Mouse (Mus musculus) embryonic facial prominence, embryonic 12.5 days (tissue): ENCODE measurements around the gene Yae1d1. TPM values are rescaled to one million over a fixed set of nuclear protein-coding genes. Genes with fewer than 3 reads are reported as not detected.
A peak's percentile ranks its signal among the peaks of the same experiment; 100 is the strongest.
"Not testable (repeated sequence)": the region's sequence is repeated elsewhere in the genome, so short reads cannot be mapped to it uniquely, and the experiment has no call there.

Experiments
- ATAC-seq: fragments of 200-750 bp; cut with Nextera tagmentation; 2 replicates; pipeline ENCODE4 v1.8.0; 2017; ENCODE audit not compliant: insufficient number of reproducible peaks, insufficient read depth, low FRiP score, low TSS enrichment
- H3K27ac ChIP-seq: fragments of 300-500 bp; sonication (generic); 2 replicates; pipeline ENCODE4 v1.5.1; 2016; ENCODE audit warnings: mild to moderate bottlenecking
- H3K27me3 ChIP-seq: fragments of 300-500 bp; sonication (generic); 2 replicates; pipeline ENCODE4 v1.6.1; 2016; ENCODE audit warnings: mild to moderate bottlenecking, moderate library complexity
- H3K36me3 ChIP-seq: fragments of 300-500 bp; sonication (generic); 2 replicates; pipeline ENCODE4 v1.6.1; 2016; ENCODE audit warnings: mild to moderate bottlenecking
- H3K4me1 ChIP-seq: fragments of 300-500 bp; sonication (generic); 2 replicates; pipeline ENCODE4 v1.6.1; 2016
- H3K4me2 ChIP-seq: fragments of 300-500 bp; sonication (generic); replicated peaks from 2 replicates; pipeline ENCODE4 v1.6.1; 2016; ENCODE audit warnings: mild to moderate bottlenecking, moderate library complexity
- H3K4me3 ChIP-seq: fragments of 300-500 bp; sonication (generic); 2 replicates; pipeline ENCODE4 v1.5.1; 2016; ENCODE audit warnings: mild to moderate bottlenecking
- H3K9ac ChIP-seq: fragments of 300-500 bp; sonication (generic); 2 replicates; pipeline ENCODE4 v1.6.1; 2016; ENCODE audit warnings: mild to moderate bottlenecking, moderate library complexity
- H3K9me3 ChIP-seq: fragments of 300-500 bp; sonication (generic); 2 replicates; pipeline ENCODE4 v1.6.1; 2016; ENCODE audit warnings: mild to moderate bottlenecking, moderate library complexity
- WGBS: fragments of 180-500 bp; shearing (Covaris S2); methylation state at CpG from one replicate; pipeline ENCODE4 v1.1.7; 2016; 5-methylcytosine and 5-hydroxymethylcytosine counted together
- polyA plus RNA-seq: library from polyadenylated mRNA; unstranded; fragments of >200 nt; fragmentation: Nextera tagmentation; extraction: Ambion mirVana; gene quantifications from 2 replicates; pipeline ENCODE4 v1.2.1, GENCODE M21; 2016

Gene Yae1d1
- polyA plus RNA-seq, 1 experiment from 2014 or later = 82.4 TPM

- H3K4me3 ChIP-seq = no peak overlapping the region
- no peak for ATAC-seq
- H3K27ac ChIP-seq = no peak overlapping the region
- H3K9me3 ChIP-seq = no peaks in the 10 kb centered on the region
- no peaks in the 10 kb centered on the region for H3K36me3 ChIP-seq
- H3K27me3 ChIP-seq = no peaks in the 10 kb centered on the region
- no peak overlapping the region for H3K9ac ChIP-seq
- WGBS = 74% methylated on average over 1 of the region's 1 CpGs
- no peak overlapping the region for H3K4me2 ChIP-seq
- H3K4me1 ChIP-seq = no peaks in the 10 kb centered on the region
These were observed 17.7 kb downstream of the Yae1d1 start for GRCm38 (mm10) chr13:17975457-17975856.

GRCm38 (mm10) chr13:17974734-17975133 is 18.4 kb downstream of the Yae1d1 start:
- WGBS = 95% methylated on average over 9 of the region's 9 CpGs

GRCm38 (mm10) chr13:17960613-17961012 is 32.5 kb downstream of the Yae1d1 start:
- 85% methylated on average over 7 of the region's 7 CpGs for WGBS
- Histone ChIP-seq H3K4me2 (no peak overlapping the region), H3K9me3 (no peaks in the 10 kb centered on the region), H3K9ac (no peak overlapping the region), H3K4me3 (no peak overlapping the region), H3K4me1 (no peaks in the 10 kb centered on the region), H3K36me3 (no peaks in the 10 kb centered on the region), H3K27ac (no peak overlapping the region), H3K27me3 (no peaks in the 10 kb centered on the region)
- ATAC-seq = no peak

More at GRCm38 (mm10) chr13:17974734-17975133, 18.4 kb downstream of the Yae1d1 start:
- Histone ChIP-seq H3K4me2 (no peak overlapping the region), H3K4me1 (no peaks in the 10 kb centered on the region), H3K27me3 (no peaks in the 10 kb centered on the region), H3K27ac (no peak overlapping the region), H3K36me3 (no peaks in the 10 kb centered on the region), H3K4me3 (no peak overlapping the region), H3K9me3 (no peaks in the 10 kb centered on the region), H3K9ac (no peak overlapping the region)
- ATAC-seq = no peak

GRCm38 (mm10) chr13:17954282-17954681 is 38.9 kb downstream of the Yae1d1 start:
- 58% methylated on average over 1 of the region's 1 CpGs for WGBS
- Histone ChIP-seq H3K4me2 (no peak overlapping the region), H3K4me3 (no peak overlapping the region), H3K27ac (no peak overlapping the region), H3K9me3 (no peaks in the 10 kb centered on the region), H3K9ac (no peak overlapping the region), H3K27me3 (no peaks in the 10 kb centered on the region), H3K4me1 (no peaks in the 10 kb centered on the region), H3K36me3 (no peaks in the 10 kb centered on the region)
- ATAC-seq = no peak

- H3K4me1 ChIP-seq, ATAC-seq, H3K27ac ChIP-seq, H3K9me3 ChIP-seq, H3K4me2 ChIP-seq, H3K36me3 ChIP-seq, H3K27me3 ChIP-seq, H3K9ac ChIP-seq, H3K4me3 ChIP-seq: not testable (repeated sequence)
- WGBS = 93% methylated on average over 8 of the region's 8 CpGs
These were observed 42.6 kb downstream of the Yae1d1 start for GRCm38 (mm10) chr13:17950581-17950980.

GRCm38 (mm10) chr13:17949555-17949954 is 43.6 kb downstream of the Yae1d1 start:
- no peak overlapping the region for H3K4me2 ChIP-seq
- H3K27me3 ChIP-seq = 0 out of 2 replicates have a peak, but pooled peaks cover 4% of the 10 kb centered on the region
- ATAC-seq = no peak
- 0 out of 2 replicates have a peak, but pooled peaks cover 3% of the 10 kb centered on the region for H3K9me3 ChIP-seq
- WGBS = 70% methylated on average over 18 of the region's 18 CpGs
- no peaks in the 10 kb centered on the region for H3K36me3 ChIP-seq
- H3K4me3 ChIP-seq = no peak overlapping the region
- H3K4me1 ChIP-seq = no peaks in the 10 kb centered on the region
- H3K9ac ChIP-seq = no peak overlapping the region
- no peak overlapping the region for H3K27ac ChIP-seq

GRCm38 (mm10) chr13:17944078-17944917 is 48.9 kb downstream of the Yae1d1 start, which contains the start of gene Rala:
TSS of gene Rala (minus strand) at chr13:17944239.
- H3K4me2 ChIP-seq = peak within 1 kb of the TSS; percentile 75
- 8% methylated on average over 60 of the region's 69 CpGs for WGBS
- peak; percentile 100 for ATAC-seq
- peak within 1 kb of the TSS; percentile 88 for H3K4me3 ChIP-seq
- 0 out of 2 replicates have a peak, but pooled peaks cover 3% of the 10 kb centered on the region for H3K9me3 ChIP-seq
- peak within 1 kb of the TSS; percentile 91 for H3K27ac ChIP-seq
- no peaks in the 10 kb centered on the region for H3K36me3 ChIP-seq
- peaks cover 11% of the 10 kb centered on the region for H3K4me1 ChIP-seq
- H3K27me3 ChIP-seq = 0 out of 2 replicates have a peak, but pooled peaks cover 4% of the 10 kb centered on the region
- peak within 1 kb of the TSS; percentile 92 for H3K9ac ChIP-seq

GRCm38 (mm10) chr13:17943306-17944077 is 49.7 kb downstream of the Yae1d1 start:
- Histone ChIP-seq H3K4me2 (peak overlapping the region; percentile 75), H3K9me3 (no peaks in the 10 kb centered on the region), H3K9ac (peak overlapping the region; percentile 92), H3K27me3 (no peaks in the 10 kb centered on the region), H3K27ac (peak overlapping the region; percentile 91), H3K4me1 (peaks cover 11% of the 10 kb centered on the region), H3K36me3 (no peaks in the 10 kb centered on the region), H3K4me3 (peak overlapping the region; percentile 88)
- peak; percentile 63 for ATAC-seq
- under 1% methylated on average over 63 of the region's 70 CpGs for WGBS

- Histone ChIP-seq H3K4me2 (0 out of 2 replicates have a peak overlapping the region, but pooled peaks have one; percentile 7), H3K4me3 (no peak overlapping the region), H3K27me3 (no peaks in the 10 kb centered on the region)
These were observed 50.8 kb downstream of the Yae1d1 start for GRCm38 (mm10) chr13:17942338-17942737.

More at GRCm38 (mm10) chr13:17942338-17942737, 50.8 kb downstream of the Yae1d1 start:
- Histone ChIP-seq H3K36me3 (no peaks in the 10 kb centered on the region), H3K4me1 (peaks cover 11% of the 10 kb centered on the region), H3K9ac (no peak overlapping the region), H3K27ac (no peak overlapping the region), H3K9me3 (no peaks in the 10 kb centered on the region)
- WGBS = 58% methylated on average over 6 of the region's 6 CpGs
- ATAC-seq = no peak
